Mouse (Mus musculus) intestine, embryonic 16.5 days (tissue): ENCODE measurements around the gene Efhd2. TPM values are rescaled to one million over a fixed set of nuclear protein-coding genes. Genes with fewer than 3 reads are reported as not detected.
A peak's percentile ranks its signal among the peaks of the same experiment; 100 is the strongest.

Experiments
- ATAC-seq: fragments of 200-750 bp; cut with Nextera tagmentation; 2 replicates; pipeline ENCODE4 v1.8.0; 2017; ENCODE audit warnings: moderate TSS enrichment, moderate library complexity
- H3K27ac ChIP-seq: fragments of 300-500 bp; sonication (generic); 2 replicates; pipeline ENCODE4 v1.5.1; 2014; ENCODE audit warnings: mild to moderate bottlenecking, low read length
- H3K27me3 ChIP-seq: fragments of 300-500 bp; sonication (generic); replicated peaks from 2 replicates; pipeline ENCODE4 v1.6.1; 2014; ENCODE audit warnings: low read length, control low read depth, mixed read lengths; ENCODE audit not compliant: control insufficient read depth, insufficient read depth
- H3K36me3 ChIP-seq: fragments of 300-500 bp; sonication (generic); 2 replicates; pipeline ENCODE4 v1.6.1; 2014; ENCODE audit warnings: low read length, control low read depth; ENCODE audit not compliant: control insufficient read depth, insufficient read depth
- H3K4me1 ChIP-seq: fragments of 300-500 bp; sonication (generic); 2 replicates; pipeline ENCODE4 v1.6.1; 2014; ENCODE audit warnings: low read length, control low read depth, mixed read lengths; ENCODE audit not compliant: control insufficient read depth, insufficient read depth
- H3K4me2 ChIP-seq: fragments of 300-500 bp; sonication (generic); 2 replicates; pipeline ENCODE4 v1.6.1; 2014; ENCODE audit warnings: low read depth, low read length, control low read depth
- H3K4me3 ChIP-seq: fragments of 300-500 bp; sonication (generic); 2 replicates; pipeline ENCODE4 v1.5.1; 2014; ENCODE audit warnings: mild to moderate bottlenecking, low read length
- H3K9ac ChIP-seq: fragments of 300-500 bp; sonication (generic); 2 replicates; pipeline ENCODE4 v1.6.1; 2014; ENCODE audit warnings: low read depth, low read length
- H3K9me3 ChIP-seq: fragments of 300-500 bp; sonication (generic); 2 replicates; pipeline ENCODE4 v1.6.1; 2016; ENCODE audit warnings: low read length, control low read depth; ENCODE audit not compliant: control insufficient read depth
- WGBS: fragments of 180-500 bp; shearing (Covaris S2); extraction: QIAGEN DNeasy Blood & Tissue Kit; methylation state at CpG from one replicate; pipeline ENCODE4 v1.1.7; 2014; 5-methylcytosine and 5-hydroxymethylcytosine counted together
- polyA plus RNA-seq: library from polyadenylated mRNA; unstranded; fragments of >200 nt; fragmentation: Nextera tagmentation; extraction: Ambion mirVana; gene quantifications from 2 replicates; pipeline ENCODE4 v1.2.1, GENCODE M21; 2015

The Efhd2 gene
- polyA plus RNA-seq, 1 experiment from 2014 or later: 140 TPM

DNA sequence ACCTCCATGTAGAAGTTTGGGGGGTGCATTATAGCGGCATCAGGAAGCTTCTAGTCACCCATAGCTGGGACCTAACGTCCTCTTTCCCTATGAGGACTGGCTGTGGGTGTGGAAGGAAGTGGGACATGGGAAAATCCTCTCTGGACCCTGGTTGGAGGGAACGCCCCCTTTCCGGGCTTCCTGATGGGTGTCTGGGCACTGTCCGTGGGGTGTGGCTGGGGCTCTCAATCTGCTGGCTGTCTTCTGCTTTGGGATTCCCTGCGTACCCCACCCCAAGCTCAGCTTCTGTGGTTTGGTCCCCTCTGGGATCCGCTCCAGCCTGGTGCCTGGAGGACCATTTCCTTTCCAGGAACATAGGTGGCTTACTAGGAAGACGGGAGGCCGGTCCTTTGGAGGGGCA, 1.7 kb downstream of the Efhd2 start:
- peak overlapping the region; percentile 92 for H3K9ac ChIP-seq
- H3K36me3 ChIP-seq: no peaks in the 10 kb centered on the region
- peak overlapping the region; percentile 91 for H3K27ac ChIP-seq
- no peaks in the 10 kb centered on the region for H3K27me3 ChIP-seq
- H3K4me1 ChIP-seq: peaks cover 51% of the 10 kb centered on the region
- H3K9me3 ChIP-seq: no peaks in the 10 kb centered on the region
- ATAC-seq: no peak
- H3K4me3 ChIP-seq: peak overlapping the region; percentile 81
- WGBS: 61% methylated on average over 9 of the region's 9 CpGs
- peak overlapping the region; percentile 95 for H3K4me2 ChIP-seq

DNA sequence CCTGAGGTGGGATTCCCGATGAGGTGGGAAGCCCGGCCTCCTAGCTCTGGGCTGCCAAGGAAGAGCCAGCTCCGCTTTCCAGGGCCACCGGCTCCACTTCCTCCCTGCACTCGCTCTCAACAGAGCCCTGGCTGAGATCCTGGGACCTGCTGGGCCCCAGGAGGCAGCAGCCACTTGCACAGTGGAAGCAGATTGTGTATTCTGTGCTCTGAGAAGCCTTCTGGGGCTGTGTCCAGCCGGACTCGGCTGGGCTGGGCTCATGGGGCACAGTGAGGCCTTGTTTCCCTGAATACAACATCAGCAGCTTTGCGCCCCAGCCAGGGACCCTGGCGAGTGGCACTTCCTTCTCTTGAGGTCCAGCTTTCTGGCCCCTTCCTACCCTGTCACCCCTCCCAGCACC, 2.8 kb downstream of the Efhd2 start:
- WGBS: 53% methylated on average over 9 of the region's 9 CpGs
- Histone ChIP-seq H3K4me2 (peak overlapping the region; percentile 95), H3K4me1 (peaks cover 62% of the 10 kb centered on the region), H3K9ac (peak overlapping the region; percentile 92), H3K4me3 (peak overlapping the region; percentile 81), H3K36me3 (no peaks in the 10 kb centered on the region), H3K27ac (peak overlapping the region; percentile 91), H3K27me3 (no peaks in the 10 kb centered on the region), H3K9me3 (no peaks in the 10 kb centered on the region)
- ATAC-seq: no peak

GRCm38 (mm10) chr4:141871333-141871725, 3.4 kb downstream of the Efhd2 start:
- H3K36me3 ChIP-seq: no peaks in the 10 kb centered on the region
- no peaks in the 10 kb centered on the region for H3K9me3 ChIP-seq
- peak overlapping the region; percentile 81 for H3K4me3 ChIP-seq
- H3K27me3 ChIP-seq: no peaks in the 10 kb centered on the region
- ATAC-seq: peak; percentile 39
- peaks cover 68% of the 10 kb centered on the region for H3K4me1 ChIP-seq
- H3K4me2 ChIP-seq: peak overlapping the region; percentile 95
- 85% methylated on average over 3 of the region's 3 CpGs for WGBS
- H3K27ac ChIP-seq: peak overlapping the region; percentile 91
- H3K9ac ChIP-seq: peak overlapping the region; percentile 92

DNA sequence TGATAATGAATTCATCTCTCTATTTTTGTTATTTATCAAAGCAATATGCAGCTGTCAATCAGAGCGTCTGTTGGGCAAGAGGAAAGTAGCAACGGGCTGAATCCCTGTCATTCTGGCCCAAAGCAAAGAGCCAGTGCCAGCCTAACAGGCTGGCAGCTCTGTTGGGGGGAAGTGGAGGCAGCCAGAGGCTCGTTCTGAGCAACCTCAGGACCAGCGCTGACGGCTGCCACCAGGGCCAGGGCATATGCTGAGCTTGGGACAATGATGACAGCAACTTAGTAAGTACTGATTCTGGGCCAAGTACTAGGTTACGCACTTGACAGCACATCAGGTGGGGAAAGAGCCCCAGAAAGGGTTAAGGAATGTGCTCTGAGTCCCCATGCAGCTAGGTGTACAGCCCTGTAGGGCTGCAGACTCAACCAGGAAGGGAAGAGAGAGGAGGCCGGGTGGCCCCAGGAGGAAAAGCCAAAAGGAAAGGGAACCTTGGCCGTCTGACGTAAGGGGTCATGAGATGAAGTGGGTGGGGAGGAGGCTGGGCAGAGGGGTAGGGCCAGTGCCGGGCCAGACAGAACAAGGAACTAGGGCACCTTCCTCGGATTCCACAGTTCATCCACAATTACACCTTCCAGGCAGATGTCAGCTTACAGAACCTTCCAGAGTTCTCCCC, 3.9 kb downstream of the Efhd2 start:
- peak; percentile 73 for ATAC-seq
- peak overlapping the region; percentile 95 for H3K4me2 ChIP-seq
- no peak overlapping the region for H3K4me3 ChIP-seq
- WGBS: 59% methylated on average over 11 of the region's 11 CpGs
- H3K4me1 ChIP-seq: peaks cover 70% of the 10 kb centered on the region
- no peaks in the 10 kb centered on the region for H3K36me3 ChIP-seq
- H3K9ac ChIP-seq: peak overlapping the region; percentile 92
- no peaks in the 10 kb centered on the region for H3K27me3 ChIP-seq
- peak overlapping the region; percentile 91 for H3K27ac ChIP-seq
- no peaks in the 10 kb centered on the region for H3K9me3 ChIP-seq

DNA sequence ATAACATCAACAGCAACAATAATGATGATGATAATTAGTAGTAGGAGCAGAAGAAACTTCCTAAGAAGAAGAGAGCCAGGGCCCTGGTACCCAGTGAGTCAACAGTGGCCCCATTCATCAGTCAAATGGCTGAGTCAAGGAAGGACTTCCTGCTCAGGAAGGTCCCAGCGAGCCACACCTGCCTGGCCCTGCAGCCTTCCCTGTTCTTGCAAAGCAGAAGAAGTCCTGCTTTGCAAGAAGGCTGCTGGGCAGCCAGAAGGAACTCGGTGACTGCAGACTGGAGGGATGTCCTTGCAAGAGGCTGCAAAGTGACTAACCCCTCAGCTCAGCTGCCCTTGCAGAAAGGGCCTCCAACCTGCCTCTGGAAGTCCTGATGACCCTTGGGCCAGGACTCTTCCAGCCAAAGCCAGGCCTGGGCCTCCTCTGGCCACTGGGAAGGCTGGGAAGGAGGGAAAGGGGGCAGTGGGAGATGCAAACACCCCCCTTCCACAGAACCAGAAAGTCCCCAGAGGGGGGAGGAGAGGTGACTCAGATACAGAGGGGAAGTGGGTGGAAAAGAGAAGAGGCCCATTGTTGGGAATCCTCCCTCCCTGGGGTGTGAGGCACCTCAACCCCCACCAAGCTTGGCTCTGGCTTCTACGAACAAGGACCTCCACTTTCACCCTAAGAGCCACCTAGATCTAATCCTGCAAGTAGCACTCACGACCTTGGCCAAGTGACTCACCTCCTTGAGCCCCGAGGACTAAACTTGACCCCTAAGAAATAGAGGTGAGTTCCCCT, 5.1 kb downstream of the Efhd2 start:
- H3K27me3 ChIP-seq: no peaks in the 10 kb centered on the region
- H3K27ac ChIP-seq: peak overlapping the region; percentile 68
- 60% methylated on average over 5 of the region's 5 CpGs for WGBS
- H3K9ac ChIP-seq: peak overlapping the region; percentile 47
- H3K36me3 ChIP-seq: no peaks in the 10 kb centered on the region
- no peaks in the 10 kb centered on the region for H3K9me3 ChIP-seq
- peak overlapping the region; percentile 14; the same call in 1 of the 2 replicates for H3K4me2 ChIP-seq
- H3K4me1 ChIP-seq: peaks cover 67% of the 10 kb centered on the region
- ATAC-seq: no peak
- no peak overlapping the region for H3K4me3 ChIP-seq

DNA sequence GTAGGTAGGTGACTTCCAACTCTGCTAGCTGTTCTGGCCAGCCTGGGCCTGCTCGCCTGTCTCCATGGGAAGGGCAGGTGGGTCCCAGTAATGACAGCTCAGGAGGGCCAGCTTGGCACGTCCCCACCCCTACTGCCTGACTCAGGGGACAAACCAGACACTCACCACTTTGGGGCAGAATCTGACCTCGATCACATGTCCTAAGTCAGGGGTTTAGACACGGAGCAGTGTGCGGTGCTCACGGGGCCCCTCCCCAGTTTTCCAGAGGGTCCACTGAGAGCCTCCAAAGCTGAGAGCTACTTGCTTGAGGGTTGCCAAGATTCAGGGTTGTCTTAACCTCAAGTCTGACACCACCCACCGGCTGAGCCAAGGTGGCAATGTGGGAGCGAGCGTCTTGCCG, 6.7 kb downstream of the Efhd2 start:
- H3K4me2 ChIP-seq: no peak overlapping the region
- peaks cover 75% of the 10 kb centered on the region for H3K4me1 ChIP-seq
- WGBS: 82% methylated on average over 10 of the region's 10 CpGs
- H3K27ac ChIP-seq: peak overlapping the region; percentile 55
- no peaks in the 10 kb centered on the region for H3K9me3 ChIP-seq
- H3K9ac ChIP-seq: peak overlapping the region; percentile 22; the same call in 1 of the 2 replicates
- no peak for ATAC-seq
- no peaks in the 10 kb centered on the region for H3K27me3 ChIP-seq
- no peak overlapping the region for H3K4me3 ChIP-seq
- no peaks in the 10 kb centered on the region for H3K36me3 ChIP-seq

GRCm38 (mm10) chr4:141867498-141867897, 7.2 kb downstream of the Efhd2 start:
- peak overlapping the region; percentile 51; the same call in 1 of the 2 replicates for H3K9ac ChIP-seq
- H3K4me1 ChIP-seq: peaks cover 72% of the 10 kb centered on the region
- no peak overlapping the region for H3K4me2 ChIP-seq

GRCm38 (mm10) chr4:141866933-141867490, 7.7 kb downstream of the Efhd2 start:
- no peak overlapping the region for H3K4me3 ChIP-seq
- WGBS: 28% methylated on average over 10 of the region's 10 CpGs
- H3K9me3 ChIP-seq: no peaks in the 10 kb centered on the region
- H3K27me3 ChIP-seq: no peaks in the 10 kb centered on the region
- ATAC-seq: no peak
- H3K36me3 ChIP-seq: no peaks in the 10 kb centered on the region
- peak overlapping the region; percentile 51 for H3K9ac ChIP-seq
- H3K4me2 ChIP-seq: no peak overlapping the region
- peak overlapping the region; percentile 57 for H3K27ac ChIP-seq
- peaks cover 69% of the 10 kb centered on the region for H3K4me1 ChIP-seq

More at GRCm38 (mm10) chr4:141867498-141867897, 7.2 kb downstream of the Efhd2 start:
- Histone ChIP-seq H3K9me3 (no peaks in the 10 kb centered on the region), H3K27ac (peak overlapping the region; percentile 57), H3K36me3 (no peaks in the 10 kb centered on the region), H3K27me3 (no peaks in the 10 kb centered on the region), H3K4me3 (no peak overlapping the region)
- ATAC-seq: peak; percentile 6; the same call in 1 of the 2 replicates
- WGBS: 28% methylated on average over 4 of the region's 4 CpGs

- Histone ChIP-seq H3K4me2 (no peak overlapping the region), H3K4me1 (peaks cover 71% of the 10 kb centered on the region), H3K9ac (no peak overlapping the region), H3K36me3 (peaks cover 8% of the 10 kb centered on the region), H3K9me3 (0 out of 2 replicates have a peak, but pooled peaks cover 4% of the 10 kb centered on the region), H3K27me3 (no peaks in the 10 kb centered on the region), H3K4me3 (no peak overlapping the region), H3K27ac (no peak overlapping the region)
- no peak for ATAC-seq
- 76% methylated on average over 5 of the region's 5 CpGs for WGBS
These were observed 9.1 kb downstream of the Efhd2 start for GRCm38 (mm10) chr4:141865600-141865999.
